Mouse (Mus musculus) lung, adult 2 months (tissue): ENCODE data around the gene Adarb1.

Experiments used
- CTCF ChIP-seq: fragments of 200-500 bp; IDR thresholded peaks from 2 replicates; pipeline ENCODE4 v1.5.1; 2011; ENCODE audit warnings: mild to moderate bottlenecking, low read length, control low read depth; ENCODE audit not compliant: insufficient read depth
- POLR2A ChIP-seq: fragments of 200-500 bp; IDR thresholded peaks from 2 replicates; pipeline ENCODE4 v1.6.1; 2011; ENCODE audit warnings: low read depth, mild to moderate bottlenecking, control low read depth, low read length, borderline replicate concordance; ENCODE audit errors: extremely low read depth

GRCm38 (mm10) chr10:77448209-77448608 is 30.1 kb upstream of the Adarb1 start:
- TF ChIP-seq CTCF, result no peak
- TF ChIP-seq POLR2A, result no peak
